Mouse (Mus musculus) T-helper 17 cell (primary cell): ENCODE results near the gene Eif4g1.

Source experiments
- in situ Hi-C, 2 experiments: fragments of 300-600 bp; cut with MboI, MseI; formaldehyde crosslinking; loops; 1 replicate in 1 of 2; 2 replicates in 1 of 2; pipeline ENCODE4 v1.15.1; 2025; ENCODE audit warnings: high pct_unique_total_duplicates in 2 of 2

Gene Eif4g1

DNA sequence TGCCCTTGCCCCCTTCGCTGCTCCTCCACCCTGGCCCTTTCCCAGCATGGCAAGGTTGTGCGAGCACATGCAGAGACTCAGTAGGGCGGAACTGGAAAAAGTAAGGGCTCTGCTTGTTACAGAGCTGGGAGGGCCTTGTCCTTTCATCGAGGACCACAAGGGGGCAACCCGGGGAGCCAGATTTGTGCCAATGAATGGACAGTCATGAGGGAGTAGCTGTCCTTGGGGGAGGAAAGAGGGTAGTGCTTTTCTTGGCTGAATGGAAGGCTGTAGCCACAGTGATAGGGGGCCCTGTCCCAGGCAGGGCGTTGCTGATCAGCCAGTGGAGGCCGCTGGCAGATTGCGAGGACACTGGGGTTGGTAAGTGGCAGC, 34.4 kb downstream of the Eif4g1 start:
- in situ Hi-C loops: no loop called here

DNA sequence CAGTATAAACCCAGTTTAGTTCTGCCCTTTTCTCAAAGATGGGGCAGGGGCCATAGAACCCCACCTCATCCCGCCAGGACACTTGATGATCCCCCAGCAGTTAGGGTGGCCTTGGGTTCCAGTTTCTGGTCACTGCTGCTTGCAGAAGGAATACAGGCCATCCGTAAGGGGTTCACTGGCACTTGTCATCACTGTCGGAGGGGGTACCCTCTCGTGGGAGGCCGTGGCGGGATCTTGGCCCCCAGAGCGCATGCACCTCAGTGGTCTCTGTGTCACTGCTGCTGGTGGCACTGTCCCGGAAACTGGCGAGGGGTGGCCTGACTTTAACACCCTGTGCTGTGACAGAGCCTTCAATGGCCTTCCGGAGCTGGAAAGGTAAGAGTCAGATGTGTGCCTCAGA, 35.0 kb downstream of the Eif4g1 start:
- in situ Hi-C loops: no loop called here

DNA sequence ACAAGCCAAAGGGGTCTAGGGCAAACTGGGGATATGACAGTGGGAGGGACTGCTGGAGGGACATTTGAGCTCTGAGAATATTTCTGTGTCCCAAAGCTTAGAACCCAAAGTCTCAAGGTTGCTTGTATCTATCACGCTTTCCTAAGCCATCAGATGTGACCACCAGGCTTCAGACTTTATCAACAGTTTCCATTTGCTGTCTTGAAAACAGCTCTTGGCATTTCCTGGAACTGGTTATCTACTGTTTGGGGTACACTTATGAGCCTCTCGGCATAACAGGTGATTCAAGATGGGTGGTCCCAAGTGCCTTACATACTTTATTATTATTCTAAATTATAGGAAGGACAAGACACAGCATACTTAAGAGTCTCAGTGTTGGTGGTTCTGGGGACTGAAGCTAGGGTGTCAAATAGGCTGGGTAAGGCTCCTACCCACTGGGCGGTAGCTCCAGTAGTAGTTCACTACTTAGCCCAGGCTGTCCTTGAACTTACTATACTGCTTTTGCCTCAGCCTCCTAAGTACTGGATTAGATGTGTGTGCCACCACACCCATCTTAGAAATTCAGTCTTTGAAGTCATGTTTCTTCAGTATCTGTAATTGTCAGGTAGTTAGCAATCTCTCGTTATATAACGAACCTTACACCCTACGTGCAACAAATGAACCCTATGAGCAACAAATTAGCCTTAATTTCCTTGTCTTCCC, 35.7 kb downstream of the Eif4g1 start:
- in situ Hi-C loops: no loop called here

DNA sequence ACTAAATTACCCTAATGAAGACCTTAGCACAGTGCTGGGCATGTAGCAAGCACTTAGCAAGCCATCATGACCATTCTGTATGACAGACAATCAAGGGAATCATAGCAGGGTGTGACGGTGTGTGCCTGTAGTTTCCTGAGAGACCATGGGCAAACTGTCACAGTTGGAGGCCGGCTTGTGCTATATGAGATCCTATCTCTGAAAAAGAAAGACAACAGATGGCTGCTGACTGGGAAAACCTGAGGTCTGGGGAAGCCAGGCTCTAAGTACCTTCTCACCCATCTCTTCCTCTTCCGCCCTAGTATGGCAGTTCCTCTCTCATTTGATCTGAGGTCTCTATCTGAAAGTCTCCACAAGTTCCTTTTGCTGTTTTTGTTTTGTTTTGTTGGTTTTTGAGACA, 37.7 kb downstream of the Eif4g1 start:
- in situ Hi-C loops: no loop called here

DNA sequence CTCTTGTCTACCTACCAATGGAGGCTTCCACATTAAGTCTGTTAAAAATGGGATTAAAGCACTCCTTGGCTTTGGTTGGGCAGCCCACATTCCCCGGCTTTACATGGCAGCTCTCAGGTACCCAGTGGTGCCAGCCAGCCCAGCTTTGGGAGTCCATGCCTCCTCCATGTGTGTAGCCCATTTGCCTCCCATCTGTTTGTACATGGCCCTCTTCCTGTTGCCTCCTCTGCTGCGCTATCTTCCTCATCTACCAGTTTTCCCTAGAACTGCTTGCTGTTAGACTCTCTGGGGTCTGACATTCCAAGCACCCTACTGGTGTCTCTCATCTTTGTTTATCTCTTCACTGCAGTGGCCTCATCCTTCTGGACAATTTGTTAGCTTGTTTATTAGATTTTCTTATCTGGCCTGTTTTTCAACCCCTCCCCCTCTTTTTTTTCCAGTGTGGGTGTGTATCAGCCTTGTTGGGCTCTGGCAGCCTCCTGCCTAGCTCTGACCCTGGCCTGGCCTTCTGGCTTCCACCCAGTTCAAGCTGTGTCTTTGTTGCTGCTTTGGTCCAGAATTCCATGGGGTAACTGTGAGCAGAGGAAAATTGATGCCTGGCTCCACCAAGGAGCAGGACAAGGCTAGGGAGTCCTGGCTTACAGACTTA, 38.4 kb downstream of the Eif4g1 start:
- in situ Hi-C loops: no loop called here

DNA sequence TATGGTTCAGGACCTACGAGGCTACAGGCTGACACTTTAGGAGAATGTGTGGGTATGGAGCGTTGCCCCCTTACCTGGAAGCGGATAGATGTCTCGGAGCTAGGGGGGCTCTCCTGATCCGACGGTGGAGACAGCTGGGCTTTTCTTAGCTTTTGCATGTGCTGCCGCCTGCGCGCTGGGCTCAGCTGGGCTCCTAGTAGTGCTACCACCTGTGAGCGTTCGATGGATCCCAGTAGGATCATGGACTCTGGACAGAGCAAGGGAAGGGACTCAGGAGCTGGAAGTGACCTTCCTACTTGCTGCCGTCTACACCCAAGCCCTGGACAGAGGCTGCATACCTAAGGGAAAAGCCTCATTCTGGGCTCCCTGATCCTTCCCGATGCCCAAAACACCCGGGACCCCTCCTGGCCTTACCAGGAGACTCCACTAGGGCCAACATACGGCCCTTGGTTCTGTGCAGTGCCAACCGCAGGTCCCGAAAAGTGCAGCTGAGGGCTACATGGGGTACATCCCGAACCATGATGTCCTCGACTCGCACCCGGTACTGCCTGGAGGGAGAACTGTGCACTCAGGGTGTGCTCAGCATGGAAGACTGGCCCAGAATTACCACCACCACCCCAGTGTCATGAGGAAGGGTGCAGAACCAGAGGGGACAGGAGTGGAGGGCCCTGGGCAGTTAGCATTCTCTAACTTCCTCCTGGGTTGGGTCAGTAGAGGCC, 40.3 kb downstream of the Eif4g1 start:
- in situ Hi-C loops: no loop called here

DNA sequence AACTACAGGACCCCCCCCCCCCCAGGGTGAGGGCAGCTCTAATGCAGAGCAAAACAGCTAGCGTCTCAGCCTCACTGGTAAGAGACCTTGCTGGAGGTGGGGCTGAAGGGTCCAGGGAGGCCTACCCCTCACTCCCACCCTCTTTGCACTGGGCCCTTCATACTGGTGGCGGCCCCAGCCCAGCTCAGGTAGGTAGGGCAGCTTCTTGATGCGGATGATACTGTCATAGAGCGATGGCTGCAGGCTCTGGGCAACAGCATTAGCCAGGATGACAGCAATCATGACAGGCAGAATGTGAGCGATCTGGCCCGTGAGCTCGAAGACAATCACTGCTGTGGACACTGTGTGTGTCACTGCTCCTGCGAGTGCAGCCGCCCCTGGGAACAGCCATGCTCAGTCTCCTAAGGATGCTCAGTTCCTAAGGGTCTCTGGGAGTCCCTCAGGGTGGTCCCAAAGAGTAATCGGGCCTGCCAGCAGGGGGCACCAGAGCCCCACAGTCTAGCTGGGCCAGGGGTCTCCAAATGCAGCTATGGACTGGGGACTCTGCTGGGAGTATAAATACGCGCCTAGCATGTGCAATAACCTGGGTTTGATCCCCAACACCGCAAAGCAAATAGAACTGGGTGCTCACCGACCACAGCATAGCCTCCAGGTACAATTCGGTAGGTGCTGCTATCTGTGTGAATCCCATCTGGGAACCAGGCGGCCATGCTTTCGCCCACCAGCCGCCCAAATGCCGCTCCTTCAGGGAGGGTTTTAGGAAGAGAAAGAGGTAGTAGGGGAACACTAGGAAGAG, 41.0 kb downstream of the Eif4g1 start:
- in situ Hi-C loops: no loop called here

DNA sequence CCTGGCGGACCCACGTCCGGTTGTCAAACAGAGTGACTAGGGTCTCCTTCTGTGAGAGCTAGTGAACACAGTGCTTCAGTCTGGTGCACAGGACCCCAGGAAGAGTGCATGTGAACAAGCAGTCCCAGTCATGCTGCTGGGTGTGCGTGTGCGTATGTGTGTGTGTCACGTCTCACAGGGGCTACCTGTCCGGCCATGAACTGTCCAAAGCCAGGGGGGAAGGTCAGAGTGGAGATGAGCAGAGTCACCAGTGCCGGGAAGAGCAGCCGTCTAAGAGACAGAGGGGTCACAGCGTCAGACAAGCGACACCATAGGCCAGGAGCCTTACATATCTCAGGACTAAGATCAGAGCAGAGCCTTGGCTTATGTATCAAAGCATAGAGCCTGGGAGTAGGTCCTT, 42.3 kb downstream of the Eif4g1 start:
- in situ Hi-C loops: no loop called here

DNA sequence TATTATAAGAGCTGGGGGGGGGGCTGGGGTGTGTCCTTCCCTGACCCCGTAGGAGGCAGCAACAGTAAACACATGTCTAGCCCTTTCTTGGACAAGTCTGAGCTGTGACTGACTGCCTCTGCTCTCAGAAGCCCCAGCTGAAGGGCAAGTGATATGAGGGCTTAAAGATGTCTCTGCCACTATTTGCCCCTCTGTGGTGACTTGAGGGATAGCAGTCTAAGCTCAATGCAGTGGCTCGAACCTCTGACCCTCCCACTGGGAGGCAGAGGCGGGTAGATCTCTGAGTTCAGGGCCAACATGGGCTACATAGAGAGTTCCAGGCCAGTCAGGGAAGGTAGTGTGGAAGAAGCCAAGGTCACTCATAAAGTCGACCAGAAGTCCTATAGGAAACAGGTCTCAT, 42.7 kb downstream of the Eif4g1 start:
- in situ Hi-C loops: no loop called here

DNA sequence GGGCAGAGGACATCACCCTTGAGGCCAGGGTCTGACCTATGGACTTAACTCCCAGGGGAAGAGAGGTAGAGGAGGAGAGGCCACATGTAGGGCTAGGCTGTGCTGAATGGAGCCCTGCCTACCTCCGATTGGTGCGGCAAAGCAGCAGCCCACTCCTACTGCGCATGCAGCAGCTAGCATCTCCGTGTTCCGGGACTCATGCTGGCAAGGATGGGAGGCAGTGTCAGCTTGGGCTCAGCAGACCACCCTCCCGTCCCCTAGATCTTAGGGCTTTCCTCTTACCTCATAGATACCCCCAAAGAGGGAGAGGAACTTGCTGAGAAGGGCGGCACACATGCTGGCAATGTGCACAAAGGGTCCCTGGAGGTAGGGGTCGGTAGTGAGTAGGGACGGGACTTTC, 44.1 kb downstream of the Eif4g1 start:
- in situ Hi-C loops: no loop called here

DNA sequence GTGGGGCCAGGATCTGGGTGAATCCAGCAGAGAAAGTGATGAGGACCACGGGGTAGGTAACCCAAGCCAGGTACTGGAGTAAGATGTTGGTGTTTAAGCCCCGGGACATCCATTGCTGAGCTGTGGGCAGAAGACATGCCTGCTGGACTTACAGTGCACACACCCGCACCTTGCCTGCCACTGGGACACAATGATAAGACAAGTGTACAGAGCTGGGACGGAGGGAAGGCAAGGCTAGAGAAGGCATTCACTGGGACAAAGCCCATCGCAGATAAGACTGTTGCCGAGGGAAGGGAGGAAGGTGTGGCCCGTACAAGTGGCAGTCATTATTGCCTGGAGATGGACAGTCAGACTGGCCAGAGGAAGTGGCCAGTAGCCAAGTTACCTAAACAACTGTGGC, 44.8 kb downstream of the Eif4g1 start:
- in situ Hi-C loops: no loop called here

DNA sequence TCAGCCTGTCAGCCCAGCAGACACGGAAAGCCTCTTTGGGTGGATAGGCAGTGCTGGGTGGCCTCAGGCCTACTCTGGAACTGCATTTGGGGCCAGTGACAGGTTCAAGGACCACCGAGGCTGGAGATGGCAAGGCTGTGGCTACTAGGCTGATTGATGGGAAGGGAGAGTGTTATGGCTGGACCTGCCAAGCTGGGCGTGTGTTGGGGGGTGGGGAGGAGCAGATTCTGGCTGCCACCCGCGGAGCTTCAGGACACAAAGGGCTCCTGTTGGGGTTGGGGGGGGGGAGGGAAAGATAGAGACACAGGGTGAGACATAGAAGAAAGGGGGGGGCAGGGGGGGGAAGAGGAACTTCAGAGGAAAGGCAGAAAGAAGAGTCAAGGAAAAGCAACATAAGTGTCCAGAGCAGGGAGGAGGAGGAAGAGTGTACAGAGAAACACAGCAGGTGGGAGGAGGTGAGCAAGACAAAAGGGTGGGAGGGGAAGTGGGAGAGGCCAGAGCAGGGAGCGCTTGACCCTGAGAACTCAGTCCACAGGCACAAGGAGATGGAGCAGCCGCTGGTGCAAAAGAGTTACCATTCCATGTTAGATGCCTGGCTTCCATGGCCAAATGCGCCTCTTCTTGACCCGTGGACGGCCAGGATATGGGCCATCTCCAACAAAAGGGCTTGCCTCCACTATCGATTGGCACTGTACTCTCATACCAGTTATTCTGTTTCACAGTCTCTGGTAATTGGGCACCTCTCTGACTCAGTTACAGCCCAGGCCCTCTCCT, 46.4 kb downstream of the Eif4g1 start:
- in situ Hi-C loops: loop anchor here in 1 of 2 experiments (5.0 kb wide), 1 partner anchor 97 kb away; no protein-coding TSS in a partner anchor

DNA sequence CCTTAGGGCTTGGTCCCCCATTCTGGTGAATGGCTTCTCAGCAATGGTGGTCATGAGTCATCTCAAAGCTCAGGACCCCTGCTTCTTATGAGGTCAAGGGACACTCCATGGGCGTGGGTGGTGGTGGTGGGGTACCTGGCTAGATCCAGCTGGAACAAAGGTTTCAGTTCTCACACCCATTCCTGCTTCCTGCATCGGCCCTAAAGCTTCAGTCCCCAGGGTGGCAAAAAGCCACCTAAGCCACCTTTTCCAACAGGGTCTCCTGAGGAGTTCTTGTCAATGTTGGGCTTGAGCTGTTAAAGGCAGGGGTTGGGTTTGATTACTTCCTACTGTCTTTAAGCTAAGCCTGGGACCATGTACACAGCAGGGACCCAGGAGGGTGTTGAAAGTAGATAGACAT, 47.0 kb downstream of the Eif4g1 start:
- in situ Hi-C loops: loop anchor here in 1 of 2 experiments (5.0 kb wide), 1 partner anchor 98 kb away; no protein-coding TSS in a partner anchor

DNA sequence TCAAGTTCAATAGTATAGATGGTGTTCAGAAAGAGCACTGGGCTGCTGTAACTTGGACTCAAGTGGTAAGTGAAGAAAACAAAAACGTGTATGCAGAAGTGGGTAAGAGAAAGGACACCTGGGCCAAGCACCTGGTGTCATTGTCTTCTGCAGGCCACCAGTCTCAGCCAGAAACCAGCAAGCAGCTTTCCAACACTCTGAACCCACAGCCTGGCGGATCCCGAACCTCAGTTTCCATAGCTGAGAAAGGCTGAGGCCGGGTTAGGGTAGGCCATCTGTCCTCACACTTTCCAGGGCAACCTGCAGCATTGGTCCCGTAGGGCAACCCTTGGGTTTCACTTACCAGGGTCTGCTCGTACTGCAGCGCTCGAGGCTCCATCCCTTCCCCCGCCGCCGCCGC, 47.5 kb downstream of the Eif4g1 start:
- in situ Hi-C loops: loop anchor here in 1 of 2 experiments (5.0 kb wide), 1 partner anchor 98 kb away; no protein-coding TSS in a partner anchor

DNA sequence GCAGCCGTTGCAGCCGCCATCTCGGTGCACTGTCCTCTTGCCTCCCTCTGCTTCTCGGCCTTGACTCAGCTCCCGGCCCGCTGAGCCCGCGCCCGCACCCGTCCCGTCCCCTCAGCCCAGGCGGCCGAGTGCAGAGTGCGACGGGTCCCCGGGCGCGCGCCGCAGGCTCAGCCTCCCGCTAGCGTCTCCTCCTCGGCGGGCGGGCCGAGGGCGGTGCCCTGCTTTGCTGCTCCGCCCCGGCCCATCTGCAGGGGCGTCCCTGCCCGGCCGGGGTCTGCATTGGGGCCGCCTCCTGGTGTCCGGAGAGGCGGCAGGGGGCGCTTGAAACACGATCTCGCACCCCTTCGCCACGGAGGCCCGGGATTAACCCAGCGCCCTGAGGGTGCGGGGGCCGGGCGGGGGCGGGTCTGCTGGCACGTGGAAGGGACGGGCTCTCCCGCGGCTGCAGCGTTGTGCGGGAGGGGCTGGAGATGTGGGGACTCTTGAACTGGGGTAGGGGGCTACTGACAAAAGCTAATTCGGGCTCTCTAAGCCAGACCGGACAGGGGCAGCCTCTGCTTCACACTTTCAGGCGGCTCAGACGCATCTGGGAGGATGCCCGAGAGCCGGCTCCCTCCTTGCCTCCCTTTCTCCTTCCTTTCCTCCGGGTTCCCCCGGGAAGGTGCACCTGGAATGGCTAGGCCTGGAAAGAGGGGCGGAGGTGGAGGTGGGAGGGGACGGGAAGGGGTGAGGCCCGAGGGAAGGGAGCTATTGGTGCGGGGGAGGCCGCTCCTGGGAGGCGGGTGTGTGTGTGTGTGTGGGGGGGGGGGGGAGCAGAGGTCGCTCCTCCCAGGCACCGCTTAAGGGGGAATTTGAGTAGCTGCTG, 48.1 kb downstream of the Eif4g1 start:
- in situ Hi-C loops: loop anchor here in 1 of 2 experiments (5.0 kb wide), 1 partner anchor 99 kb away; no protein-coding TSS in a partner anchor

DNA sequence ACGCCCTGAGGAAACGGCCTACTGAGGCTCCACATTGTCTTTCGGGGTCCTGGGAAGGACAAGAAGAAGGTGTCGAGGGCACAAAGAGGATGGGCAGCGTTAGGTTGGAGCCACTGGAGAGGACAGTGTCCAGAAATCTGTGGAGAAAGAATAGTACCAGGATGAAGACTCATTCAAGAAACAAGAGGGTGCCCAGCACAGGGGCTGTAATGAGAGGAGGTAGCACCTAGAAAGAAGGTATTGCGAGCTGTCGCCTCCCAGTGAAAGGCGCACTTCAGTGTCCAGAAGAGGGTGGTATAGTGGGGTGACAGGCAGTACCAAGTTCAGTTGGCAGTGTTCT, 48.7 kb downstream of the Eif4g1 start:
- in situ Hi-C loops: loop anchor here in 1 of 2 experiments (5.0 kb wide), 1 partner anchor 100 kb away; no protein-coding TSS in a partner anchor

DNA sequence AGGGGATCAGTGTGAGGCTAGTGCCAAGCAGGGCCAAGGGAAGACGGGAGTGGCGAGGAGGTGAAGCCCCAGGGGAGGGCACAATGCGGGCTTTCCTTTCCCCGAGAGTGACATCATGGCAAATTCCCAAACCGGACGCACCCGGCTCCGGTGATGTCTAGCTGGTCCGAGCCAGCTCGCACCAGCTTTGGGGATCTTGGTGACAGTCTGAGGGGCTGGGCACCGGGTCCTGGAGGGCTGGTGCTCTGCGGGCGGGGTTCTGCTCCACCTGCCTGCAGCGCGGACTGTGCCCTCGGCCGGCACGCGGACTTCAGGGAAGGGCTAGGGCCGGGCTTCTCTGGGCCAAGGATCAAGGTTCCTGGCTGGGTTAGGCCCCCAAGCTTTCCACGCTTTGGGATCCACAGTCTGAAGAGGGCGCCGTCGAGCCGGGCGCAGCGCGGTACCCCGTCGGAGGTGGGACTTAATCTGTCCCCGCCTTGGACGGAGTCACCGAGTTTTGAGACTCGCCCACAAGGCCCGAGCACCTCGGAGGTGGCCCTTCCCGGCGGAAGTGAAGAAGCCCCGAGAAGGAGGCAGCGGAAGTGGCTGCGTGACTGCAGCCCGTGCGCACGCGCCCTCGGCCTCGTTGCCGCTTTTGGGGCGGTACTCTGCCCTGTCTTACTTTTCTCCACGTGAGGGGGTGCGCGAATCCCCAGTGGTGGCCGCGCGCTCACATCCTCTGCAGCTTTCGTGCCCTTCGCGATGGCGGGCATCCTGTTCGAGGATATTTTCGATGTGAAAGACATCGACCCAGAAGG, 49.3 kb downstream of the Eif4g1 start, which contains the start of the genes Polr2h and Clcn2:
TSS of gene Polr2h (plus strand) at position 485 of the 797 bp plus-strand sequence.
TSS of gene Clcn2 (minus strand) at position 566 of the 797 bp plus-strand sequence.
- in situ Hi-C loops: loop anchor here in 1 of 2 experiments (5.0 kb wide), 1 partner anchor 100 kb away; no protein-coding TSS in a partner anchor

DNA sequence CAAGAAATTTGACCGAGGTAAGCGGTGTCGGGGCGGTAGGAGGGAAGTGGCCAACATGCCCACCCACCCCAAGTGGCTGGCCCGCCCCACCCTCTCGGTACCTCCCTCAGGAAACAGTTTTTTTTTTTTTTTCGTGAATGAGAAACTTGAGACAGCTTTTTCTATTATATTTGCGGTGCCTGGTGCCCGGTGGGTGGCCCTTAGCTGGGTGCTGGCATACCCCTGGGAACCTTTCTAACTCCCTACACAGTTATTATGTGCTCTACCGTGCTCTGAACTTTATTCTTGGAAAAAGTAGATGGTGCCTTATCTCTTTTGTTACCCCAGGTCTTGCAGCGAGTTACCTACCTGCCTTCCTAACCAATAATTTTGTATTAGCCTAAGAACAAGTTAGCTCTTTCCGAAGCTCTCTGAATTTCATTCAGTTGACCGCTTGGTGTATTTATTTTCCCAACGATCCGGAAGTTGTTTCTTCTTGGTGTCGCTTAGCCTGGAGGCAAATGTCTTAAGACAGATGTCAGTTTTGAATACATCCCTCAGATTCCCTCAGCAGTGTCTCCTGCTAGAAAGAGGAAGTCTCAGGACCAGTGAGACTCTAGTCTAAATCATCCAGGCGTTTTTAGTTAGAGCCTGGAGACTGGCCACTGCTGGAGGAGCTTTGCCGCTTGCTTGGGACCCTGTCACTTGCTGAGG, 50.0 kb downstream of the Eif4g1 start:
- in situ Hi-C loops: loop anchor here in 1 of 2 experiments (5.0 kb wide), 1 partner anchor 101 kb away; no protein-coding TSS in a partner anchor
